Mouse (Mus musculus): ENCODE measurements around the gene Tbx22.

The Tbx22 gene

GRCm38 (mm10) chrX:107667664-107668063, at the start of gene Tbx22:
Gene Tbx22, plus strand, starts transcription at chrX:107667964.
- DNase-seq (ENCODE audit: low spot score): no peak

GRCm38 (mm10) chrX:107668677-107669076, 913 bp downstream of the Tbx22 start:
- DNase-seq (ENCODE audit: low spot score): no peak

- DNase-seq (ENCODE audit: low spot score): no peak
Measured at GRCm38 (mm10) chrX:107679203-107679602, 11.4 kb downstream of the Tbx22 start.

- DNase-seq (ENCODE audit: low spot score): no peak
Measured at GRCm38 (mm10) chrX:107708584-107708983, 40.8 kb downstream of the Tbx22 start.

- no peak for DNase-seq (ENCODE audit: low spot score)
Measured at GRCm38 (mm10) chrX:107723541-107723940, 55.8 kb downstream of the Tbx22 start.

All from lung, postnatal 25 days (tissue).